Mouse (Mus musculus) brown adipose tissue, adult 24 weeks (tissue): ENCODE results near the gene Smyd2. TPM values are rescaled to one million over a fixed set of nuclear protein-coding genes. Genes with fewer than 3 reads are reported as not detected.

ENCODE experiments used
- H3K27ac ChIP-seq: fragments of 200-500 bp; replicated peaks from 2 replicates; pipeline ENCODE4 v1.5.1; 2012; ENCODE audit warnings: low read depth, mild to moderate bottlenecking, low read length
- H3K4me1 ChIP-seq: fragments of 200-500 bp; 2 replicates; pipeline ENCODE4 v1.6.1; 2012; ENCODE audit warnings: low read length, mixed read lengths; ENCODE audit not compliant: control insufficient read depth, insufficient read depth, insufficient read length
- H3K4me3 ChIP-seq: fragments of 200-500 bp; 2 replicates; pipeline ENCODE4 v1.5.1; 2012; ENCODE audit warnings: low read depth, mild to moderate bottlenecking, low read length, moderate library complexity; ENCODE audit not compliant: insufficient read depth
- polyA plus RNA-seq: library from polyadenylated mRNA; stranded (reverse); fragments of >200 nt; gene quantifications from 2 replicates; pipeline ENCODE4 v1.2.4, GENCODE M21; 2012; ENCODE audit not compliant: missing spikeins, insufficient read depth, insufficient read length

Smyd2 gene
- polyA plus RNA-seq, 1 experiment: 21.8 TPM

DNA sequence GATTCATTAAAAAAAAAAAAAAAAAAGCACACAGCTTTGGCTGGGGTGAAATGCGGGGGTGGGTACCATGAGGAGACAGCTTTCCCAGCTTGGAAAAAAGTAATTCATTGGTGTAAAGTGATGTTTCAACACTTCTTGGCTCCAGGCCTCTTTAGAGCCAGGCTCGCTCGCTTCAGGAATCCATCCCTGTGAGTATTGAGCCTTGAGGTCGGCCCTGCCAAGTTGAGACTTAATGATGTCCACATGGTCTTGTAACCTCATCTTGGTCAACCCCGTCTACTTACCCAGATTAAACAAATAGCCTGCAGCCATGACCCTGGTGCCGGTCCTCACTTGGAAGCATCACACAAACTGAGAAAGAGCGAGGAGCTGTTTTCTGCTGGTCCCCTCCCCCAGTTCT is 69.7 kb downstream of the Smyd2 start:
- Histone ChIP-seq H3K27ac (no peak overlapping the region), H3K4me1 (no peaks in the 10 kb centered on the region), H3K4me3 (no peak overlapping the region)

DNA sequence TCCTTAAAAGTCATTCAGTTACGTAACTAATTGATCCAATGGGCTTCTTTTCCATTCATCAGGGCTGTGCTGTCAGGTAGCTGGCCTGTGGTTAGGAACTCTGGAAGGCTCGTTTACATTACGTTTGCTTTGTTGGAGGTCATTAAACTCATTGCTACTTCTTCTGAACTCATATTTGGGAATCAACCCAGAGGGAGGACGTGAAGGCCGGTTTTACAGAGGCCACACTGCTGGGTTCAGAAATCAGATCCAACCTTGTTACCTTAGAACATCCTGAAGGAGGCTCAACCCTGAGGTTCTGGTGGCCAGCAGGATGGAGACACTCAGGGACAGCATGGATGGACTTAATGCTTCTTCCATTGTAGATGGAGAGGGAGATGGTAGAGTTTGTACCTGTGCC is 70.1 kb downstream of the Smyd2 start:
- H3K4me3 ChIP-seq: no peak overlapping the region
- H3K27ac ChIP-seq: no peak overlapping the region
- H3K4me1 ChIP-seq: no peaks in the 10 kb centered on the region

DNA sequence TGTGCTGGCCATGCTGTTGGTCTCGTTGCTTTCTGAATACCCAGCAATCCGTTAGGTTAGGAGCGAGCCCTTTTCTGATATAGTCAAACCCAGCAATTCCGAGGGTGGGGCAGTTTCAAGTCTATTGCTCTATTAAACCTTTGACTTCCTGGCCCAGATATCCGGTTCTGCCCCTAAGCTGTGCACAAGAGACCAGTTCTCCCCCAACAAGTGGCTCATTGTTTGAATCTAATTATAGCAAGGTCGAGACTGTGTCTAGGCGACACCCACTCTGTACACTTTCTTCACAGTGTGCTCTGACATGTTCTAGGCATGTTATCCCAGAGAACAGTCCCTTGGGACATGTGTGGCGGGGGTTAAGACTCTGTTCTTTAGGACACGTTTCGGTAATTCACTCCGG is 72.6 kb downstream of the Smyd2 start:
- no peaks in the 10 kb centered on the region for H3K4me1 ChIP-seq
- no peak overlapping the region for H3K4me3 ChIP-seq
- no peak overlapping the region for H3K27ac ChIP-seq

GRCm38 (mm10) chr1:189846319-189846718 is 75.8 kb downstream of the Smyd2 start:
- no peaks in the 10 kb centered on the region for H3K4me1 ChIP-seq
- H3K4me3 ChIP-seq: no peak overlapping the region
- no peak overlapping the region for H3K27ac ChIP-seq

GRCm38 (mm10) chr1:189834166-189834565 is 88.0 kb downstream of the Smyd2 start:
- H3K4me3 ChIP-seq: no peak overlapping the region
- H3K27ac ChIP-seq: no peak overlapping the region
- no peaks in the 10 kb centered on the region; the same call in 1 of the 2 replicates for H3K4me1 ChIP-seq

DNA sequence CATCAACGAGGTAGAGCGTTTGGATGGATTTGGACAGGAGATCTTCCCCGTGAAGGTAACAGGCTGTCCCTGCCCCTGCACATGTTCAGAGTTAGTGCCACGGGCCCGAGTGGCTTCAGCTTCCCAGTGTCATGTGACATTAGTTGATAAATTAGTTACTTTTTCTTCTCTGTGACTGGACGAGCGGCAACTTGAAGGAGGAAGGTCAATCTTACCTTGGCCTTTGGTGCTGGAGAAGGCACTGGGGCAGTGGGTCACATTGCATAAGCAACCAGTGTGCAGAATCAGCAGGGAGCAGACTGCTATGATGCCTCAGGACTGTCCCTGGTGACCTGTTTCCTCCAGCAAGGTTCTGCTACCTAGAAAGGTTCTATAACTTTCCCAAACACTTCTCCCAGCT is 88.8 kb downstream of the Smyd2 start:
- Histone ChIP-seq H3K27ac (no peak overlapping the region), H3K4me1 (peaks cover 3% of the 10 kb centered on the region), H3K4me3 (no peak overlapping the region)

DNA sequence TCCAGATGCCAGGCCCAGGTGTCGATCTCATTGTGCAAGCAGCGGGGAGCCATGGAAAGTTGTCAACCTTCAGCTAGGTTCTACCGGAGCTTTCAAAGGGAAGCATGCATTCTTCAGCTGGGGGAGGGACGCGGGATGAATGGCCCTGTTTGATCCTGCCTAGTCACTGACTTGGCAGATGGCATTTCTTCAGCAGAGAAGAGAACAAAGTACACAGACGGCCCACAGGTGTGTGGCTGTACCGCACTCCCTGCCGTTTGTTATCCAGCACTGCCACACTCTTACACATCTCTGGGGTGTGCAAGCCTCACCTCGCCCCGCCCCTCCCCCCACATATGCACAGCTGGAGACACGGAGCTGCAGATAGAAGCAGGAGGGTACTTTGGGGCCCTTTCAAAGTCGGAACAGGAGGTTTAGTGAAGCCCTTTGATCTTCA is 91.3 kb downstream of the Smyd2 start:
- Histone ChIP-seq H3K4me3 (no peak overlapping the region), H3K4me1 (peaks cover 3% of the 10 kb centered on the region), H3K27ac (no peak overlapping the region)

Other genes starting within 250 kb of the Smyd2 start
- 0.12 TPM in 1 of 2 replicates, not detected in the other for gene Cenpf, start 234.3 kb downstream of the Smyd2 start, polyA plus RNA-seq
- gene Ptpn14, start 194.1 kb downstream of the Smyd2 start, polyA plus RNA-seq: 10.1 and 14.1 TPM in 2 replicates
- 0.24 TPM in 1 of 2 replicates, not detected in the other for gene Prox1, start 248.4 kb upstream of the Smyd2 start, polyA plus RNA-seq